Mouse (Mus musculus) neural tube, embryonic 11.5 days (tissue): ENCODE data around the gene Gli1. TPM values are rescaled to one million over a fixed set of nuclear protein-coding genes. Genes with fewer than 3 reads are reported as not detected.
A peak's percentile ranks its signal among the peaks of the same experiment; 100 is the strongest.
"Not testable (repeated sequence)": the region's sequence is repeated elsewhere in the genome, so short reads cannot be mapped to it uniquely, and the experiment has no call there.

Source experiments
- ATAC-seq: fragments of 200-750 bp; cut with Nextera tagmentation; 2 replicates; pipeline ENCODE4 v1.8.0; 2017; ENCODE audit warnings: moderate number of reproducible peaks, mild to moderate bottlenecking, moderate TSS enrichment, moderate library complexity; ENCODE audit not compliant: insufficient read depth, low FRiP score, low TSS enrichment
- DNase-seq: peaks from one replicate; pipeline ENCODE4 v3.0.0-alpha.2; 2015; ENCODE audit warnings: low spot score
- H3K27ac ChIP-seq: fragments of 300-500 bp; sonication (generic); 2 replicates; pipeline ENCODE4 v1.5.1; 2014; ENCODE audit warnings: low read depth, mild to moderate bottlenecking, low read length
- H3K27me3 ChIP-seq: fragments of 300-500 bp; sonication (generic); 2 replicates; pipeline ENCODE4 v1.6.1; 2014; ENCODE audit warnings: mild to moderate bottlenecking, low read length, mixed read lengths; ENCODE audit not compliant: control insufficient read depth, insufficient read depth
- H3K36me3 ChIP-seq: fragments of 300-500 bp; sonication (generic); 2 replicates; pipeline ENCODE4 v1.6.1; 2014; ENCODE audit warnings: mild to moderate bottlenecking, low read length, moderate library complexity, mixed read lengths; ENCODE audit not compliant: control insufficient read depth, insufficient read depth
- H3K4me1 ChIP-seq: fragments of 300-500 bp; sonication (generic); 2 replicates; pipeline ENCODE4 v1.6.1; 2014; ENCODE audit warnings: low read length, mixed read lengths; ENCODE audit not compliant: control insufficient read depth, insufficient read depth
- H3K4me2 ChIP-seq: fragments of 300-500 bp; sonication (generic); 2 replicates; pipeline ENCODE4 v1.6.1; 2014; ENCODE audit warnings: low read depth, mild to moderate bottlenecking, moderate library complexity
- H3K4me3 ChIP-seq: fragments of 300-500 bp; sonication (generic); 2 replicates; pipeline ENCODE4 v1.5.1; 2014; ENCODE audit warnings: low read depth, low read length
- H3K9ac ChIP-seq: fragments of 300-500 bp; sonication (generic); 2 replicates; pipeline ENCODE4 v1.6.1; 2014; ENCODE audit warnings: mild to moderate bottlenecking, low read length
- H3K9me3 ChIP-seq: fragments of 300-500 bp; sonication (generic); 2 replicates; pipeline ENCODE4 v1.6.1; 2016; ENCODE audit warnings: low read length; ENCODE audit not compliant: control insufficient read depth
- WGBS: fragments of 180-500 bp; shearing (Covaris S2); extraction: QIAGEN DNeasy Blood & Tissue Kit; methylation state at CpG from one replicate; pipeline ENCODE4 v1.1.7; 2014; 5-methylcytosine and 5-hydroxymethylcytosine counted together
- polyA plus RNA-seq: library from polyadenylated mRNA; unstranded; fragments of >200 nt; fragmentation: Nextera tagmentation; extraction: Ambion mirVana; gene quantifications from 2 replicates; pipeline ENCODE4 v1.2.1, GENCODE M21; 2014

Gene Gli1
- polyA plus RNA-seq, 1 experiment from 2014 or later = 3.8 TPM

DNA sequence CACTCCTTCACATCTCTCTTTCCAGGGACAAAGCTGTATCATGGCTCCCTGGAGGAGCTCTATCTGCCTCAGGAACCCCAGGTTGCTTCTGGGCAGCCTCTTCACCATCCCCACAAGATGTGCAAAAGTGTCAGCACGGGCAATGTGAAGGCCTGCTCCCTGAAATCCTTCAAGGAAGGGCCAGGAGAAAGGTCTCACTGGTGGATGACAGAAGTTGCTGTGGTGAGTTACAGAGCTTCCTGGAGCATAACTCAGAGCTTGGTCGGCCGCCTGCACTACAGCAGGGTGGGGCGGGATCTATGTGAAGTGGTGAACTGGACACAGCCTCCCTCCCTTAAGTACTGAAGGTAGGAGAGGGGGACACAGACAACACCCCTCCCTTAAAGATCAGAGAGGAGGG is 19.1 kb downstream of the Gli1 start:
- H3K27ac ChIP-seq = no peak overlapping the region
- 81% methylated on average over 4 of the region's 4 CpGs for WGBS
- no peaks in the 10 kb centered on the region for H3K36me3 ChIP-seq
- peaks cover 29% of the 10 kb centered on the region for H3K27me3 ChIP-seq
- peaks cover 6% of the 10 kb centered on the region for H3K4me1 ChIP-seq
- no peak overlapping the region for H3K4me3 ChIP-seq
- no peak overlapping the region for H3K9ac ChIP-seq
- no peaks in the 10 kb centered on the region for H3K9me3 ChIP-seq
- H3K4me2 ChIP-seq = no peak overlapping the region
- ATAC-seq (no peak), DNase-seq (no peak)

DNA sequence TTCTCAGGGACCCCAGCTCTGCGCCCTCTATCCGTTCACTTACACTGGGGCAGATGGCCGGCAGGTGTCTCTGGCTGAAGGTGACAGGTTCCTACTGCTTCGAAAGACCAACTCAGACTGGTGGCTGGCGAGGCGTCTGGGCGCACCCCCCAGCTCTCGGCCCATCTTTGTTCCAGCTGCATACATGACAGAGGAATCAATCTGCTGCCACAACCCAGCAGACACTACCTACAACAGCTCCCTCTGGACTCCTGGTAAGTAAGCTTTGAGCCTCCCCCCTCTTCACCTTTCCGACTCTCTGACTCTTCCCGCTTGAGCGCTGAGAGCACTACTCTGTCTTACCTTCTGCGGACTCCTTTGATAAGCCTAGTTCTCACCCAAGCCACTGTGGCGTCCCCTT is 19.6 kb downstream of the Gli1 start:
- ATAC-seq = no peak
- Histone ChIP-seq H3K9ac (no peak overlapping the region), H3K4me2 (no peak overlapping the region), H3K4me3 (no peak overlapping the region), H3K27ac (no peak overlapping the region), H3K9me3 (no peaks in the 10 kb centered on the region), H3K27me3 (peaks cover 24% of the 10 kb centered on the region), H3K4me1 (peaks cover 6% of the 10 kb centered on the region), H3K36me3 (no peaks in the 10 kb centered on the region)
- 70% methylated on average over 13 of the region's 13 CpGs for WGBS
- DNase-seq = no peak

DNA sequence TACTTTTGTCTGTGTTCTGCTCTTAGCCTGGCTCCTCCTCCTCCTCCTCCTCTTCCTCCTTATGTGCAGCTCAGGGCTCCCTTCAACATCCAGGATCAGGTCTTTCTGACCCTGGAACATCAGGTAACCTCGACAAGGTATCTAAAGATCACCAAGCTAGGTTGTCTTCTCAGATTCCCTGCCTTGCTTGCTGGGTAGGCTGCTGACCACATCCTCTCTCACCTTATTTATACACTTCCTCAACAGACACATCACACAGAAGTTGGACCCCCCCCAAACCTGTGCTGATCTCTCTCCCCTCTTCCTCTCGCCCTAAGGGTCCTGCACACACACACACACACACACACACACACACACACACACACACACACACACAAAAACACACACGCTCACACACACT is 20.2 kb downstream of the Gli1 start, which contains the start of gene Arhgap9:
TSS of gene Arhgap9 (plus strand) at position 344 of the 400 bp plus-strand sequence.
- H3K4me2 ChIP-seq = no peak within 1 kb of the TSS
- peaks cover 19% of the 10 kb centered on the region for H3K27me3 ChIP-seq
- H3K9me3 ChIP-seq = no peaks in the 10 kb centered on the region
- peaks cover 2% of the 10 kb centered on the region for H3K4me1 ChIP-seq
- no peak within 1 kb of the TSS for H3K27ac ChIP-seq
- no peak within 1 kb of the TSS for H3K9ac ChIP-seq
- peak; percentile 3 for DNase-seq
- H3K36me3 ChIP-seq = no peaks in the 10 kb centered on the region
- no peak within 1 kb of the TSS for H3K4me3 ChIP-seq
- no peak for ATAC-seq
- 83% methylated on average over 3 of the region's 3 CpGs for WGBS

DNA sequence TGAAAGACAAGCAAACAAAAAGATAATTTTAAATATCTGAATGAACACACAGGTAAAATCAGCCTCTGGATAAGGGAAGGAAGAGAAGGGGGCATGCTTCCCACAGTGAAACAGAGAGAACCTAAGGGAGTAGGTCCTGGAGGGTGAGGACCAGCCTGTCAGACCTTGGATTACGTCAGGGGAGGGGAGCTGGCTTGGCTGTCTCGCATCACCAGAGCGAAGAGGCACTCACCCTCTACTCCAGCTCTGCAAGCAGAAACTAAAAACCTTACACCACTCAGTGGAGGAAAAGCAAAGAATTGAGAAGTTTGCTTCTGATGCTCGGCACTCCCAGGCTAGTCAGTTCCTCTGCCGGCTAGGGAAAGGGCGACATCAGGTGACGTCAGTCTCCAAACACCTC is 21.8 kb downstream of the Gli1 start:
- WGBS = 83% methylated on average over 7 of the region's 7 CpGs
- no peak overlapping the region for H3K4me3 ChIP-seq
- H3K4me1 ChIP-seq = no peaks in the 10 kb centered on the region
- DNase-seq = no peak
- H3K4me2 ChIP-seq = no peak overlapping the region
- no peak for ATAC-seq
- H3K9me3 ChIP-seq = no peaks in the 10 kb centered on the region
- peaks cover 3% of the 10 kb centered on the region for H3K27me3 ChIP-seq
- no peak overlapping the region for H3K9ac ChIP-seq
- no peaks in the 10 kb centered on the region for H3K36me3 ChIP-seq
- H3K27ac ChIP-seq = no peak overlapping the region

DNA sequence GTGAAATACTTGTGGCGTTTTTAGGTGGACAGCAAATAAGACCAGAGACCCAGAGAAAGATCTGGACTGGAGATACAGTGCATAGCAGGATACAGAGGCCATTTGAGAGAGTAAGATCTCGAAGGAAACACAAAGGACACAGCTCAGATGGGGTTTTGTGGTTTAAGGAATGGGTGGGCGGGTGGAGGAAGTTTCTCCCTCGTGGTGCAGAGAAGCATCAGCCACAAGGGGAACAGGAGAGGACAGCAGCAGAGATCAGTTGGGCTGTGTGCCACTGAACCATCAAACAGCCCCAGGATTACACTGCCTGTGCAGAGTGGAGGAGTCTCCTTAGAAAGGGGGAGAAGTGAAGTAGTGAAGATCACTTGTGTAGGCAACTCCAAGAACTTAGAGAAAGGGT is 23.8 kb downstream of the Gli1 start:
- H3K4me1 ChIP-seq = no peaks in the 10 kb centered on the region
- ATAC-seq (no peak), DNase-seq (no peak)
- H3K4me2 ChIP-seq = no peak overlapping the region
- no peaks in the 10 kb centered on the region for H3K27me3 ChIP-seq
- no peaks in the 10 kb centered on the region for H3K9me3 ChIP-seq
- WGBS = 50% methylated on average over 4 of the region's 4 CpGs
- H3K9ac ChIP-seq = no peak overlapping the region
- H3K36me3 ChIP-seq = no peaks in the 10 kb centered on the region
- H3K4me3 ChIP-seq = no peak overlapping the region
- H3K27ac ChIP-seq = no peak overlapping the region

DNA sequence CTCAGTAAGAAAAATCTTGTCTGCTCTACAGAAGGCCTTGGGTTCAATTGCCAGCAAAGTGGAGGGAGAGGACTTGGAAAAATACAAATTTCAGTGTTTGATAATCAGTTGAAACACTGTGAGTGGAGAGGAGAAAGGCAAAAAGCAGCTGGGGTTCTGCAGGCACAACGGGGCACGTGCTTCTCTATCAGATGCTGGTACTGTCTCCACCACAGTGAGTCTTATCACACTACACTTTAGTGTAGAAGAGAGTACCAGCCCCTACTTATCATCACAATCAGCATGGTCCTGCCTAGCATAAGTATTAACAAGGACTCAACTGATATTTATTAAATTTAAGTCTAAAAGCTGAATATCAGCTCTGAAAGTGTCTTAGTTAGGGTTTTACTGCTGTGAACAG is 24.5 kb downstream of the Gli1 start:
- no peak for ATAC-seq
- no peak for DNase-seq

DNA sequence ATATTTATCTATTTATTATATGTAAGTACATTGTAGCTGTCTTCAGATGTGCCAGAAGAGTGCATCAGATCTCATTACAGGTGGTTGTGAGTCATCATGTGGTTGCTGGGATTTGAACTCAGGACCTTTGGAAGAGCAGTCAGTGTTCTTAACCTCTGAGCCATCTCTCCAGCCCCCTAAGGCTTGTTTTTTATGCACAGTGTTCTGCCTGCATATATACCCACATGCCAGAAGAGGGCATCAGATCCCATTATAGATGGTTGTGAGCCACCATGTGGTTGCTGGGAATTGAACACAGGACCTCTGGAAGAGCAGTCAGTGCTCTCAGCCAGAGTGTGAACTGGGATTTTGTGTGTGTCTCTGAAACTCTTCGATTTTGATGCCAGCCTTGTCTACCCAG is 26.8 kb downstream of the Gli1 start:
- not testable (repeated sequence) for DNase-seq, H3K27ac ChIP-seq, ATAC-seq, H3K4me1 ChIP-seq, H3K9me3 ChIP-seq, H3K27me3 ChIP-seq, H3K9ac ChIP-seq, H3K4me3 ChIP-seq, H3K4me2 ChIP-seq, H3K36me3 ChIP-seq
- WGBS = 75% methylated on average over 1 of the region's 1 CpGs

More for the DNA sequence above, 24.5 kb downstream of the Gli1 start:
- H3K9ac ChIP-seq = no peak overlapping the region
- WGBS = 78% methylated on average over 2 of the region's 2 CpGs
- no peaks in the 10 kb centered on the region for H3K27me3 ChIP-seq
- H3K4me2 ChIP-seq = no peak overlapping the region
- H3K36me3 ChIP-seq = no peaks in the 10 kb centered on the region
- no peaks in the 10 kb centered on the region for H3K4me1 ChIP-seq
- no peaks in the 10 kb centered on the region for H3K9me3 ChIP-seq
- H3K4me3 ChIP-seq = no peak overlapping the region
- H3K27ac ChIP-seq = no peak overlapping the region

DNA sequence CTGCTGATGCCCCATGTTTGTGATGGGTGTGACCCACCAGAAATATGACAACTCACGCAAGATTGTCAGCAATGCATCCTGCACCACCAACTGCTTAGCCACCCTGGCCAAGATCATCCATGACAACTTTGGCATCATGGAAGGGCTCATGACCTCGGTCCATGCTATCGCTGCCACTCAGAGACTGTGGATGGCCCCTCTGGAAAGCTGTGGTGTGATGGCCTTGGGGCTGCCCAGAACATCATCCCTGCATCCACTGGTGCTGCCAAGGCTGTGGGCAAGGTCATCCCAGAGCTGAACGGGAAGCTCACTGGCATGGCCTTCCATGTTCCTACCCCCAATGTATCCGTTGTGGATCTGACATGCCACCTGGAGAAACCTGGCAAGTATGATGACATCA is 28.3 kb downstream of the Gli1 start:
- H3K27me3 ChIP-seq, H3K36me3 ChIP-seq, H3K4me1 ChIP-seq, DNase-seq, H3K4me2 ChIP-seq, ATAC-seq, H3K27ac ChIP-seq, H3K9ac ChIP-seq, H3K9me3 ChIP-seq, H3K4me3 ChIP-seq: not testable (repeated sequence)
- WGBS = 88% methylated on average over 5 of the region's 5 CpGs

DNA sequence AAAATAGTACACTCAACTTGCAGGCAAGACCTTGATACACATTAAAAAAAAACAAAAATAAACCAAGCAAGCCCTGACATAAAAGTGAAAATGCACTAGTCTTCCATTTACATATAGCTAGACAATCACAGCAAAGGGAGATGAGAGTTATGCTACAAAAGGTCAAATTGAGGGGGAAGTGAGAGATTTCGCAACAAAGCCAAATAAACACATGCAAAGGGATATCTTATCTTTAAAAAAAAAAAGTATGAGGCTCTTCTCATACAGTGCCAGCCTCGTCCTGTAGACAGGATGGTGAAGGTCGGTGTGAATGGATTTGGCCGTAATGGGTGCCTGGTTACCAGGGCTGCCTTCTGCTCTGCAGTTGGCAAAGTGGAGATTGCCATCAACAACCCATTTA is 28.9 kb downstream of the Gli1 start:
- ATAC-seq = no peak
- Histone ChIP-seq H3K9me3 (no peaks in the 10 kb centered on the region), H3K27me3 (no peaks in the 10 kb centered on the region), H3K9ac (no peak overlapping the region), H3K4me3 (no peak overlapping the region), H3K27ac (no peak overlapping the region), H3K36me3 (peaks cover 8% of the 10 kb centered on the region), H3K4me2 (no peak overlapping the region), H3K4me1 (0 out of 2 replicates have a peak, but pooled peaks cover 6% of the 10 kb centered on the region)
- WGBS = 79% methylated on average over 4 of the region's 4 CpGs
- no peak for DNase-seq
